8 mouse cellular contexts compared by ENCODE assay signal in the genomic region with DNA sequence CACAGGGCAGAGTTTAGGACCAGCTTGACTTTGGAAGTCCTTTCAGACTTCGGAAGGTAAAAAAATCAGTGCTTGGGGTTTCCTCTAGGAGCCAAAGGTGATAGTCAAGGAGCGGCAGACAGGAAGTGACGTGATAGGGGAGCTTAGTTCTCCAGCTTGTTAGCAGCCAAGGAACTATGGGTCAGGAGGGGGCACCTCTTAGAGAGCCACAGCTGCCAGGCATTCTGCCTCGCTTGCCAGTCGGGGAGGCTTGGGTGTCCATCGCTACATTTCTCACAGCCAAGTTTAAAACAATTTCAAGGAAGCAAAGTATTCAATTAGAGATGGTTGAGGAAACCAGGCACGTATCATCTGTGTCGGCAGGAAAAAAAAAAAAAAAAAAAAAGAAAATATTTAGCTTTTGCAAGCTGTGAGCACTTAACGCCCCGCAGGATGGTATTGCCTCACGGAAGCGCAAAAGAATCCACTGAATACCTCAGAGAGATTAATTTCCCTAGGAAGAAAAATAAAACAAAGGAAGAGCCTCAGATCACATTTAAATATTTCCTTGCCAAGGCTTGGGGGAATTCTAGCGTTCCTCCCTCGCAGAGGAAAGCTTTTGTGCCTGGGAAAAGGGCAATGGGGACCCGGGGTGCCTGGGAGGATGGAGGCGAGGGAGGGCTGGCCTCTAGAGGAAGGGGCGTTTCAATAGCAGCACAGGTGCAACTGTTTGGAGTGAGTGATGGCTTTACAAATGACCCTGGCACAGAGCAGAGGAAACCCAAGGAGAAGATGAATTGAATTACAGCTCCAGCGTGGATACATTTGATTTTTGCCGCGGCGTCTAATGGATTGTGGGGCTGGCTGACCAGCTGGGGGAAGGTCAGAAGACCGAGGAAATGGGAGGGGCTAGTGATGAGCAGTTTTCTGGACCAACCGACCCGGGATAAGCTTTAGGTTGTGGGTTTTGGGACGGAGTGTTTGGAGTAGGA.
A peak's percentile ranks its signal among the peaks of the same experiment; 100 is the strongest.
DNase-seq lines count a peak whose midpoint lies in the region; ATAC-seq and TF ChIP-seq lines count a peak whose summit lies in the region.

No protein-coding gene starts in this region.

- no peak overlapping the region for H3K27ac ChIP-seq in lung, embryonic 16.5 days (ENCODE audit: low read length)
- H3K27ac ChIP-seq in embryonic facial prominence, embryonic 15.5 days (replicated peaks) = no peak overlapping the region
- H3K27ac ChIP-seq in hindbrain, embryonic 12.5 days = no peak overlapping the region

- peak; percentile 43; the same call in 1 of the 2 replicates for ATAC-seq in lung, embryonic 16.5 days (ENCODE audit: low read depth)
- no peak for ATAC-seq in embryonic facial prominence, embryonic 15.5 days (ENCODE audit: insufficient number of reproducible peaks, low FRiP score, low TSS enrichment, low read depth)
- ATAC-seq in hindbrain, embryonic 12.5 days (ENCODE audit: low FRiP score) = peak; percentile 73

- H3K4me1 ChIP-seq in lung, embryonic 16.5 days (replicated peaks; ENCODE audit: control insufficient read depth, insufficient read depth, low read length) = peaks cover 6% of the 10 kb centered on the region
- H3K4me1 ChIP-seq in lung, adult 2 months (ENCODE audit: control insufficient read depth, insufficient read depth, low read length) = peaks cover 2% of the 10 kb centered on the region; the same call in 1 of the 2 replicates
- peaks cover 10% of the 10 kb centered on the region; the same call in 1 of the 2 replicates for H3K4me1 ChIP-seq in embryonic facial prominence, embryonic 15.5 days
- peaks cover 8% of the 10 kb centered on the region; the same call in 1 of the 2 replicates for H3K4me1 ChIP-seq in hindbrain, embryonic 12.5 days

- no peaks in the 10 kb centered on the region for H3K9me3 ChIP-seq in lung, embryonic 16.5 days (ENCODE audit: control insufficient read depth, low read length)
- no peaks in the 10 kb centered on the region for H3K9me3 ChIP-seq in embryonic facial prominence, embryonic 15.5 days (replicated peaks)
- no peaks in the 10 kb centered on the region for H3K9me3 ChIP-seq in hindbrain, embryonic 12.5 days (replicated peaks)

- no peaks in the 10 kb centered on the region for H3K27me3 ChIP-seq in lung, embryonic 16.5 days (ENCODE audit: control insufficient read depth, insufficient read depth, low read depth, low read length)
- H3K27me3 ChIP-seq in embryonic facial prominence, embryonic 15.5 days = 0 out of 2 replicates have a peak, but pooled peaks cover 3% of the 10 kb centered on the region
- peaks cover 6% of the 10 kb centered on the region; the same call in 1 of the 2 replicates for H3K27me3 ChIP-seq in hindbrain, embryonic 12.5 days

- peak overlapping the region; percentile 50 for H3K4me2 ChIP-seq in lung, embryonic 16.5 days (ENCODE audit: low read depth, low read length)
- peak overlapping the region; percentile 51 for H3K4me2 ChIP-seq in embryonic facial prominence, embryonic 15.5 days (replicated peaks)
- H3K4me2 ChIP-seq in hindbrain, embryonic 12.5 days (replicated peaks) = peak overlapping the region; percentile 49

- H3K4me3 ChIP-seq in lung, embryonic 16.5 days (ENCODE audit: low read length) = peak overlapping the region; percentile 33
- H3K4me3 ChIP-seq in lung, adult 2 months (replicated peaks; ENCODE audit: extremely low read depth, low read depth, low read length) = no peak overlapping the region
- peak overlapping the region; percentile 23 for H3K4me3 ChIP-seq in embryonic facial prominence, embryonic 15.5 days (replicated peaks)
- H3K4me3 ChIP-seq in hindbrain, embryonic 12.5 days = peak overlapping the region; percentile 13

- 0 out of 2 replicates have a peak overlapping the region, but pooled peaks have one; percentile 1 for H3K9ac ChIP-seq in lung, embryonic 16.5 days (ENCODE audit: low read length)
- no peak overlapping the region for H3K9ac ChIP-seq in embryonic facial prominence, embryonic 15.5 days
- 0 out of 2 replicates have a peak overlapping the region, but pooled peaks have one; percentile 46 for H3K9ac ChIP-seq in hindbrain, embryonic 12.5 days

- WGBS in lung, embryonic 16.5 days = 5% methylated on average over 25 of the region's 25 CpGs
- WGBS in lung, adult 2 months = 8% methylated on average over 25 of the region's 25 CpGs
- WGBS in embryonic facial prominence, embryonic 15.5 days = 8% methylated on average over 25 of the region's 25 CpGs
- 10% methylated on average over 25 of the region's 25 CpGs for WGBS in hindbrain, embryonic 12.5 days

- H3K36me3 ChIP-seq in lung, embryonic 16.5 days (ENCODE audit: control insufficient read depth, insufficient read depth, low read length) = no peaks in the 10 kb centered on the region
- no peaks in the 10 kb centered on the region for H3K36me3 ChIP-seq in embryonic facial prominence, embryonic 15.5 days
- H3K36me3 ChIP-seq in hindbrain, embryonic 12.5 days = no peaks in the 10 kb centered on the region

- TF ChIP-seq POLR2A in lung, adult 2 months (IDR thresholded peaks at IDR 0.05; ENCODE audit: borderline replicate concordance, extremely low read depth, low read depth, low read length) = no peak

- no peak for TF ChIP-seq CTCF in lung, adult 2 months (IDR thresholded peaks at IDR 0.05; ENCODE audit: insufficient read depth, low read length)

- DNase-seq in lung, adult 2 months = no peak
- DNase-seq in lung, postnatal 10 days = peak; percentile 22
- no peak for DNase-seq in spleen, adult 12 weeks (ENCODE audit: low spot score)
- no peak for DNase-seq in MN1 (ENCODE audit: low spot score)
- no peak for DNase-seq in c-Kit-positive CD71-positive TER-119-positive erythroid progenitor cells, embryonic 14.5 days (ENCODE audit: low spot score)
